Mouse (Mus musculus): ENCODE measurements around the gene Cntf. TPM values are rescaled to one million over a fixed set of nuclear protein-coding genes. Genes with fewer than 3 reads are reported as not detected.

The Cntf gene
- polyA plus RNA-seq, 1 experiment: 0.82 TPM

DNA sequence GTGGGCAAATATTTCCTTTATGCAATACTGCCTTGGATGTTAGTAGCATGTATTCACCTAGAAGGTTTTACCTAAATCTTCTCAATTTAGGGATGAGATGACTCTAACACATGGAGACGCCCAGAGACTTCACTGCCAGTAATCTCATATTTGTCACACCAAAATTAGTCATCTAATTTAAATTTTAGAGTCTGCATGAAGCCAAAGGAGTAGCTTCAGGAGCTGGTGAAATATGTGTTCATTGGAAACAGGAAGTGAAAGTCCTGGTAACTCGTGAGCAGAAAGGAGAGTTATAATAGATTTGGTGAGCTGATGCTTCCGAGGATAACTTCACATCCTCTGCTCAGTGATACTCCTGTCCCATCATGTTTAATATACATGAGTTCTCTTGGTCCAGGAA is 35.6 kb upstream of the Cntf start:
- H3K36me3 ChIP-seq (ENCODE audit: control insufficient read depth, insufficient read depth, low read length): peaks cover 3% of the 10 kb centered on the region
- no peaks in the 10 kb centered on the region for H3K27me3 ChIP-seq (ENCODE audit: control insufficient read depth, insufficient read depth, low read length)
- WGBS: 13% methylated on average over 3 of the region's 3 CpGs
- DNase-seq (ENCODE audit: low read depth in 1 of 2, low spot score in 2 of 2): peak in 1 of 2 experiments; percentile 64
- H3K4me3 ChIP-seq (ENCODE audit: extremely low read depth, insufficient read depth, insufficient read length): no peak overlapping the region; the same call in 1 of the 2 replicates
- TF ChIP-seq CTCF (IDR thresholded peaks at IDR 0.05; ENCODE audit: extremely low read depth, insufficient read depth, insufficient read length, insufficient replicate concordance): no peak
- no peak for TF ChIP-seq POLR2A (IDR thresholded peaks at IDR 0.05; ENCODE audit: low read depth, low read length)
- H3K4me1 ChIP-seq (ENCODE audit: control insufficient read depth, insufficient read depth, insufficient read length): peaks cover 3% of the 10 kb centered on the region; the same call in 1 of the 2 replicates
- peak overlapping the region; percentile 53 for H3K27ac ChIP-seq (ENCODE audit: insufficient read depth, low read length)

GRCm38 (mm10) chr19:12800621-12801020 is 35.2 kb upstream of the Cntf start:
- no peak for DNase-seq (ENCODE audit: low read depth in 1 of 2, low spot score in 2 of 2)
- WGBS: 57% methylated on average over 2 of the region's 2 CpGs
- peak overlapping the region; percentile 10; the same call in 1 of the 2 replicates for H3K4me3 ChIP-seq (ENCODE audit: extremely low read depth, insufficient read depth, insufficient read length)
- peaks cover 3% of the 10 kb centered on the region for H3K36me3 ChIP-seq (ENCODE audit: control insufficient read depth, insufficient read depth, low read length)
- H3K27ac ChIP-seq (ENCODE audit: insufficient read depth, low read length): peak overlapping the region; percentile 53
- TF ChIP-seq CTCF (IDR thresholded peaks at IDR 0.05; ENCODE audit: extremely low read depth, insufficient read depth, insufficient read length, insufficient replicate concordance) (no peak), POLR2A (IDR thresholded peaks at IDR 0.05; ENCODE audit: low read depth, low read length) (no peak)
- peaks cover under 1% of the 10 kb centered on the region; the same call in 1 of the 2 replicates for H3K4me1 ChIP-seq (ENCODE audit: control insufficient read depth, insufficient read depth, insufficient read length)
- no peaks in the 10 kb centered on the region for H3K27me3 ChIP-seq (ENCODE audit: control insufficient read depth, insufficient read depth, low read length)

DNA sequence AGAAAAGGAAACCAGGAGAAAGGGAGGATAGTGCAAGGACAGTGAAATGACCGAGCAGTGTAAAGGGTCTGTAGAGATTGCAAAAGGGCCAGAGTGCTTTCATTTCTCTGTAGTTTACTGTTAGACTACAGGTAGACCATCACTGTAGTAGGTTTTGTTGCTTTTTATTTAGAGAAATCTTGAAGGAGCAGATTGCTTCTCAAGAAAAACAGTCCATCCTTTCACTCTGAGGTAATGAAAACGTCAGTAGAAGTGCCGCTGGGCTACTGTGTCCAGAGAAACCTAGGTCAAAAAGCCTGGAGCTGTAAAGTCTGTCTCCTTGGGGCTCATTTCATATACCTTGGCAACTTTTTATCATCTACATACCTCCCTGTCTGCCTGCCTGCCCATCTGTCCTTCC is 33.6 kb upstream of the Cntf start:
- H3K36me3 ChIP-seq (ENCODE audit: control insufficient read depth, insufficient read depth, low read length): peaks cover 1% of the 10 kb centered on the region
- TF ChIP-seq CTCF (IDR thresholded peaks at IDR 0.05; ENCODE audit: extremely low read depth, insufficient read depth, insufficient read length, insufficient replicate concordance) (no peak), POLR2A (IDR thresholded peaks at IDR 0.05; ENCODE audit: low read depth, low read length) (no peak)
- WGBS: 60% methylated on average over 3 of the region's 3 CpGs
- H3K4me3 ChIP-seq (ENCODE audit: extremely low read depth, insufficient read depth, insufficient read length): peak overlapping the region; percentile 54
- H3K27ac ChIP-seq (ENCODE audit: insufficient read depth, low read length): peak overlapping the region; percentile 82
- DNase-seq (ENCODE audit: low read depth in 1 of 2, low spot score in 2 of 2): no peak
- H3K27me3 ChIP-seq (ENCODE audit: control insufficient read depth, insufficient read depth, low read length): no peaks in the 10 kb centered on the region
- H3K4me1 ChIP-seq (ENCODE audit: control insufficient read depth, insufficient read depth, insufficient read length): no peaks in the 10 kb centered on the region

DNA sequence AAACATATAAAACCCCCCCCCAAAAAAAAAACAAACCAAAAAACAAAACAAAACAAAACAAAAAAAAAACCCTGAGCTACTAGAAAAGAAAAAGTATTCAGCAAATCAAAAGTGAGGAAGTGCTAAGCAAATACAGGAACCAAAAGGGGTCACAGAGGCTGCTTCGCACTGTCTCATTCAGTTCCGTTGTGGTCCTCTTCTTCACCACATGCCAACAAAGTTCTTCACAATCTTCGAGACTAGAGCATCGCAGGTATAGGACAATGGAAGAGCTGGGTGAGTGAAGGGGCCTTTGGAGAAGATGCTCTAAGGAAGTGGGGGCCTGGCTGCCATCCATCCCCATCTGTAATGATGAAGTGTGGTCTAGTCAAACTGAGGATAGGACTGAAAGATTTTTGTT is 33.0 kb upstream of the Cntf start:
- 4% methylated on average over 4 of the region's 4 CpGs for WGBS
- H3K27me3 ChIP-seq (ENCODE audit: control insufficient read depth, insufficient read depth, low read length): no peaks in the 10 kb centered on the region
- H3K36me3 ChIP-seq (ENCODE audit: control insufficient read depth, insufficient read depth, low read length): peaks cover 1% of the 10 kb centered on the region; the same call in 1 of the 2 replicates
- peak; percentile 57 to 60 for DNase-seq (ENCODE audit: low read depth in 1 of 2, low spot score in 2 of 2)
- peak; percentile 9; the same call in 1 of the 2 replicates for TF ChIP-seq POLR2A (IDR thresholded peaks at IDR 0.05; ENCODE audit: low read depth, low read length)
- TF ChIP-seq CTCF (IDR thresholded peaks at IDR 0.05; ENCODE audit: extremely low read depth, insufficient read depth, insufficient read length, insufficient replicate concordance): no peak
- H3K4me3 ChIP-seq (ENCODE audit: extremely low read depth, insufficient read depth, insufficient read length): peak overlapping the region; percentile 54
- H3K4me1 ChIP-seq (ENCODE audit: control insufficient read depth, insufficient read depth, insufficient read length): no peaks in the 10 kb centered on the region
- H3K27ac ChIP-seq (ENCODE audit: insufficient read depth, low read length): peak overlapping the region; percentile 82

DNA sequence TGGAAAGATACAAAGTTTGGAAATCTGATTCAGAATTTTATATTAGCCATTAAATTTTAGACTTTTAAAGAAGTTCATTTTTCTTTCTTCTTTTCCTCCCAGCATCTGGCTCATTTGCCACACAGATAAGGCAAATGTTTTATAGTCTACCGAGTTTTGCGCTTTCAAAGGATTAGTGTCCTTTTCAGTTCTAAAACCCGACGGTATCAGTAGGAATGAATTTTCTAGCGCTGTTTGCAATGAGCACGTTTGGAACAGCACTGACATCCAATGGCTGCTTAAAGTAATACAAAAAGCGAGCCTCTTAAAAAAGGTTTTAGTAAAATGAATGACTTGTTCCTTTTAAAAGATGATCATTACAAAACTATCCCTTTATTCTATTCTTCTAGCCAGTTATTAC is 31.6 kb upstream of the Cntf start:
- Histone ChIP-seq H3K36me3 (ENCODE audit: control insufficient read depth, insufficient read depth, low read length) (no peaks in the 10 kb centered on the region), H3K4me1 (ENCODE audit: control insufficient read depth, insufficient read depth, insufficient read length) (no peaks in the 10 kb centered on the region; the same call in 1 of the 2 replicates), H3K27ac (ENCODE audit: insufficient read depth, low read length) (peak overlapping the region; percentile 100), H3K27me3 (ENCODE audit: control insufficient read depth, insufficient read depth, low read length) (no peaks in the 10 kb centered on the region), H3K4me3 (ENCODE audit: extremely low read depth, insufficient read depth, insufficient read length) (peak overlapping the region; percentile 94; the same call in 1 of the 2 replicates)
- DNase-seq (ENCODE audit: low read depth in 1 of 2, low spot score in 2 of 2): no peak
- no peak for TF ChIP-seq CTCF (IDR thresholded peaks at IDR 0.05; ENCODE audit: extremely low read depth, insufficient read depth, insufficient read length, insufficient replicate concordance)
- TF ChIP-seq POLR2A (IDR thresholded peaks at IDR 0.05; ENCODE audit: low read depth, low read length): no peak
- WGBS: 1% methylated on average over 7 of the region's 7 CpGs

GRCm38 (mm10) chr19:12796328-12796931 is 31.0 kb upstream of the Cntf start:
- TF ChIP-seq POLR2A (IDR thresholded peaks at IDR 0.05; ENCODE audit: low read depth, low read length) (peak; percentile 78), CTCF (IDR thresholded peaks at IDR 0.05; ENCODE audit: extremely low read depth, insufficient read depth, insufficient read length, insufficient replicate concordance) (no peak)
- WGBS: under 1% methylated on average over 29 of the region's 29 CpGs
- Histone ChIP-seq H3K27ac (ENCODE audit: insufficient read depth, low read length) (peak overlapping the region; percentile 100), H3K4me1 (ENCODE audit: control insufficient read depth, insufficient read depth, insufficient read length) (peaks cover 2% of the 10 kb centered on the region), H3K4me3 (ENCODE audit: extremely low read depth, insufficient read depth, insufficient read length) (peak overlapping the region; percentile 94), H3K36me3 (ENCODE audit: control insufficient read depth, insufficient read depth, low read length) (no peaks in the 10 kb centered on the region), H3K27me3 (ENCODE audit: control insufficient read depth, insufficient read depth, low read length) (no peaks in the 10 kb centered on the region)
- DNase-seq (ENCODE audit: low read depth in 1 of 2, low spot score in 2 of 2): peak; percentile 75 to 86

Measured in spleen, adult 2 months (tissue).